10 mouse cellular contexts compared by ENCODE assay signal in genomic region chr12:99860981-99861380, GRCm38 (mm10). TPM values are rescaled to one million over a fixed set of nuclear protein-coding genes. Genes with fewer than 3 reads are reported as not detected.
DNase-seq lines count a peak whose midpoint lies in the region; ATAC-seq lines count a peak whose summit lies in the region.
"Had no signal": no experiment of that assay in that cellular context is flagged by ENCODE, and none has a peak within 500 bp of the region (broad histone marks: within the 10 kb centered on the region; RNA-seq: fewer than 3 reads in every experiment).

No protein-coding gene starts in this region.

- no peak overlapping the region for H3K4me3 ChIP-seq in hindbrain, embryonic 15.5 days
- no peak overlapping the region for H3K4me3 ChIP-seq in hindbrain, embryonic 12.5 days

- ATAC-seq in hindbrain, embryonic 15.5 days (ENCODE audit: low FRiP score, low read depth), result peak; percentile 30; the same call in 1 of the 2 replicates
- ATAC-seq in hindbrain, embryonic 12.5 days (ENCODE audit: low FRiP score), result no peak

- H3K9me3 ChIP-seq in hindbrain, embryonic 15.5 days, result no peaks in the 10 kb centered on the region
- no peaks in the 10 kb centered on the region for H3K9me3 ChIP-seq in hindbrain, embryonic 12.5 days (replicated peaks)

- H3K27ac ChIP-seq in hindbrain, embryonic 15.5 days (replicated peaks), result no peak overlapping the region
- H3K27ac ChIP-seq in hindbrain, embryonic 12.5 days, result no peak overlapping the region

- peaks cover 9% of the 10 kb centered on the region; the same call in 1 of the 2 replicates for H3K4me1 ChIP-seq in hindbrain, embryonic 15.5 days (replicated peaks)
- H3K4me1 ChIP-seq in hindbrain, embryonic 12.5 days, result no peaks in the 10 kb centered on the region

- H3K27me3 ChIP-seq in hindbrain, embryonic 15.5 days, result no peaks in the 10 kb centered on the region
- H3K27me3 ChIP-seq in hindbrain, embryonic 12.5 days, result no peaks in the 10 kb centered on the region

- WGBS in hindbrain, embryonic 15.5 days, result 79% methylated on average over 4 of the region's 4 CpGs
- 83% methylated on average over 4 of the region's 4 CpGs for WGBS in hindbrain, embryonic 12.5 days

- no peaks in the 10 kb centered on the region for H3K36me3 ChIP-seq in hindbrain, embryonic 15.5 days
- no peaks in the 10 kb centered on the region for H3K36me3 ChIP-seq in hindbrain, embryonic 12.5 days

- H3K9ac ChIP-seq in hindbrain, embryonic 15.5 days, result no peak overlapping the region
- no peak overlapping the region for H3K9ac ChIP-seq in hindbrain, embryonic 12.5 days

- no peak overlapping the region for H3K4me2 ChIP-seq in hindbrain, embryonic 15.5 days
- no peak overlapping the region for H3K4me2 ChIP-seq in hindbrain, embryonic 12.5 days (replicated peaks)

- DNase-seq in embryo, embryonic 11 days, result peak; percentile 13
- DNase-seq in embryo, embryonic 9.5 days (ENCODE audit: extremely low spot score), result no peak
- peak; percentile 19 for DNase-seq in lung, postnatal 36 days
- DNase-seq in lung, postnatal 25 days (ENCODE audit: low spot score), result no peak
- DNase-seq in retina, postnatal 1 day, result peak; percentile 41
- no peak for DNase-seq in kidney, adult 18-20 months
- DNase-seq: kidney, adult 11 months; lung, adult 18-20 months had no signal

RNA-seq across cellular contexts. Expression of gene Efcab11, which starts 23.3 kb away (rescaled TPM):
- 5.2 and 6.0 TPM in 2 replicates for polyA plus RNA-seq in hindbrain, embryonic 15.5 days (2015; fragmentation: Nextera tagmentation; extraction: Ambion mirVana)
- polyA plus RNA-seq in hindbrain, embryonic 12.5 days (2016; fragmentation: Nextera tagmentation; extraction: Ambion mirVana), result 13.3 and 16.6 TPM in 2 replicates

RNA-seq across cellular contexts. Expression of gene Tdp1, which starts 23.3 kb away (rescaled TPM):
- polyA plus RNA-seq in hindbrain, embryonic 15.5 days (2015; fragmentation: Nextera tagmentation; extraction: Ambion mirVana), result 45.0 and 51.5 TPM in 2 replicates
- 58.5 and 61.3 TPM in 2 replicates for polyA plus RNA-seq in hindbrain, embryonic 12.5 days (2016; fragmentation: Nextera tagmentation; extraction: Ambion mirVana)

Comparison
In these comparisons a context has a peak if more than half of its experiments do, and no peak if none do; other contexts are left out.
1. DNase-seq: peak in embryo, embryonic 11 days (single experiment), lung, postnatal 36 days (single experiment) and retina, postnatal 1 day (single experiment); none in embryo, embryonic 9.5 days (single experiment), lung, postnatal 25 days (single experiment) and kidney, adult 18-20 months (single experiment).